Mouse (Mus musculus) stomach, embryonic 16.5 days (tissue): Measurements from ENCODE around the gene Nodal. TPM values are rescaled to one million over a fixed set of nuclear protein-coding genes. Genes with fewer than 3 reads are reported as not detected.

Source experiments
- ATAC-seq: fragments of 200-750 bp; cut with Nextera tagmentation; 2 replicates; pipeline ENCODE4 v1.8.0; 2017; ENCODE audit warnings: moderate number of reproducible peaks, moderate TSS enrichment; ENCODE audit not compliant: insufficient read depth, low FRiP score
- H3K27ac ChIP-seq: fragments of 300-500 bp; sonication (generic); 2 replicates; pipeline ENCODE4 v1.5.1; 2014; ENCODE audit warnings: low read length
- H3K27me3 ChIP-seq: fragments of 300-500 bp; sonication (generic); 2 replicates; pipeline ENCODE4 v1.6.1; 2014; ENCODE audit warnings: low read length, control low read depth, mixed read lengths; ENCODE audit not compliant: control insufficient read depth, insufficient read depth
- H3K36me3 ChIP-seq: fragments of 300-500 bp; sonication (generic); 2 replicates; pipeline ENCODE4 v1.6.1; 2014; ENCODE audit warnings: low read length; ENCODE audit not compliant: control insufficient read depth, insufficient read depth
- H3K4me1 ChIP-seq: fragments of 300-500 bp; sonication (generic); 2 replicates; pipeline ENCODE4 v1.6.1; 2014; ENCODE audit warnings: low read length, control low read depth, mixed read lengths; ENCODE audit not compliant: control insufficient read depth, insufficient read depth
- H3K4me2 ChIP-seq: fragments of 300-500 bp; sonication (generic); 2 replicates; pipeline ENCODE4 v1.6.1; 2014; ENCODE audit warnings: low read depth, low read length, mixed read lengths
- H3K4me3 ChIP-seq: fragments of 300-500 bp; sonication (generic); replicated peaks from 2 replicates; pipeline ENCODE4 v1.5.1; 2014; ENCODE audit warnings: mild to moderate bottlenecking, low read length
- H3K9ac ChIP-seq: fragments of 300-500 bp; sonication (generic); 2 replicates; pipeline ENCODE4 v1.6.1; 2014; ENCODE audit warnings: low read length
- H3K9me3 ChIP-seq: fragments of 300-500 bp; sonication (generic); replicated peaks from 2 replicates; pipeline ENCODE4 v1.6.1; 2016; ENCODE audit warnings: low read length, control low read depth; ENCODE audit not compliant: control insufficient read depth
- WGBS: fragments of 180-500 bp; shearing (Covaris S2); extraction: QIAGEN DNeasy Blood & Tissue Kit; methylation state at CpG from one replicate; pipeline ENCODE4 v1.1.7; 2014; 5-methylcytosine and 5-hydroxymethylcytosine counted together
- polyA plus RNA-seq: library from polyadenylated mRNA; unstranded; fragments of >200 nt; fragmentation: Nextera tagmentation; extraction: Ambion mirVana; gene quantifications from 2 replicates; pipeline ENCODE4 v1.2.1, GENCODE M21; 2015

Gene Nodal
- polyA plus RNA-seq, 1 experiment from 2014 or later: 0.21 TPM

DNA sequence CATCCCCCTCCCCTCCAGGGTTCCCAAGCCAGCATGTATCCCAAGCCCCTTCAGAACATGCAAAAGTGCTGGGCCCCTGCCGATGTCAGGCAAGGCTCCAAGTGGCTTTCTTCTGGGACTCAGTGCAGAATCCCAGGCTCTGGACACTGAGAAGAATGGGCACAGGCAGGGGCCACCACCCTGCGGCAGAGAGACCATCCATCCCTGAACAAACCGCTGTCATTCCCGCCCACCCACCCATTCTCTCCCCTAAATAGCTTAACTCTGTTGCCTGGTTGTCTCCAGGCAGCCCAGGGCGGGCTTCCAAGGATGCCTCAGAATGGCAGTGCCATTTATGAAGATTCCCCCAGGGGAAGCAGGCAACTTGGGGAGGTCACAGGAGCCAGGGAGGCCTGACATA lies 28.8 kb upstream of the Nodal start:
- H3K36me3 ChIP-seq: no peaks in the 10 kb centered on the region
- WGBS: 61% methylated on average over 5 of the region's 5 CpGs
- H3K4me2 ChIP-seq: no peak overlapping the region
- no peak overlapping the region for H3K27ac ChIP-seq
- peaks cover 6% of the 10 kb centered on the region for H3K4me1 ChIP-seq
- ATAC-seq: no peak
- H3K27me3 ChIP-seq: no peaks in the 10 kb centered on the region
- no peaks in the 10 kb centered on the region for H3K9me3 ChIP-seq
- H3K4me3 ChIP-seq: no peak overlapping the region
- H3K9ac ChIP-seq: no peak overlapping the region

DNA sequence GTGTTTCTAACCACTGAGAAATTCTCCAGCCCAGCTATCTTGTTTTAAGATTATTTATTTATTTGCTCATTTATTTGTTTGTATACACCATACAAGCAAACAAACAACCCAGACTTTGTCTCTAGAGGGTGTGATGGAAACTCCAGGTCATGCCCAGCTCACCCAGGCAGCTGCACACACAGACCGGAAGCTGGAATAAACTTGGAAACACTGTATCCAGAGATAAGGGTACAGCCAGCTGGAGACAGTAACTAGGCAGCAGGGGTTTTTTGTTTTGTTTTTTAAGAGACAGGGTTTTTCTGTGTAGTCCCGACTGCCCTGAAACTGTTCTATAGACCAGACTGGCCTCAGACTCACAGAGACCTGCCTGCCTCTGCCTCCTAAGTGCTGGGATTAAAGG lies 27.6 kb upstream of the Nodal start:
- no peak for ATAC-seq
- 67% methylated on average over 2 of the region's 2 CpGs for WGBS
- Histone ChIP-seq H3K9me3 (no peaks in the 10 kb centered on the region), H3K4me3 (no peak overlapping the region), H3K4me2 (no peak overlapping the region), H3K36me3 (no peaks in the 10 kb centered on the region), H3K4me1 (peaks cover 4% of the 10 kb centered on the region; the same call in 1 of the 2 replicates), H3K27ac (no peak overlapping the region), H3K9ac (no peak overlapping the region), H3K27me3 (no peaks in the 10 kb centered on the region)

DNA sequence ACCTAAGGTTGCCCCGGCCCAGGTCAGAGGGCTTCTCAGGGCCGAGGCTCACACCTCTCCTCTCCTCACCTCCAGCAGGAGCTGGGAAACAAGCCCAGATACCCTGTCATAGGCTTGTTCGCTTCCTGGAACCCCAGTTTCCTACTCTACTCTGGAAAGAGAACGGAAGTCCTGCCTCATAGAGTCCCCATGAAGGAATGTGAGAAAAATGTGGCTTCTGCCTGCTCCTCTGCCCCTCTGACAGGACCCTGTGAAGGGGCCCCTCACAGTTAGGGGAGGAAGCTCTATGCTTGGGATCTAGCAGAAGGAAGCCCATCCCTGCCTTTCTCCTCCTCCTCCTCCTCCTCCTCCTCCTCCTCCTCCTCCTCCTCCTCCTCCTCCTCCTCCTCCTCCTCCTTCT lies 25.2 kb upstream of the Nodal start:
- Histone ChIP-seq H3K27me3 (no peaks in the 10 kb centered on the region), H3K27ac (no peak overlapping the region), H3K4me1 (peaks cover 4% of the 10 kb centered on the region; the same call in 1 of the 2 replicates), H3K9me3 (no peaks in the 10 kb centered on the region), H3K4me3 (no peak overlapping the region), H3K4me2 (no peak overlapping the region), H3K9ac (no peak overlapping the region), H3K36me3 (no peaks in the 10 kb centered on the region)
- ATAC-seq: no peak
- 27% methylated on average over 4 of the region's 4 CpGs for WGBS

DNA sequence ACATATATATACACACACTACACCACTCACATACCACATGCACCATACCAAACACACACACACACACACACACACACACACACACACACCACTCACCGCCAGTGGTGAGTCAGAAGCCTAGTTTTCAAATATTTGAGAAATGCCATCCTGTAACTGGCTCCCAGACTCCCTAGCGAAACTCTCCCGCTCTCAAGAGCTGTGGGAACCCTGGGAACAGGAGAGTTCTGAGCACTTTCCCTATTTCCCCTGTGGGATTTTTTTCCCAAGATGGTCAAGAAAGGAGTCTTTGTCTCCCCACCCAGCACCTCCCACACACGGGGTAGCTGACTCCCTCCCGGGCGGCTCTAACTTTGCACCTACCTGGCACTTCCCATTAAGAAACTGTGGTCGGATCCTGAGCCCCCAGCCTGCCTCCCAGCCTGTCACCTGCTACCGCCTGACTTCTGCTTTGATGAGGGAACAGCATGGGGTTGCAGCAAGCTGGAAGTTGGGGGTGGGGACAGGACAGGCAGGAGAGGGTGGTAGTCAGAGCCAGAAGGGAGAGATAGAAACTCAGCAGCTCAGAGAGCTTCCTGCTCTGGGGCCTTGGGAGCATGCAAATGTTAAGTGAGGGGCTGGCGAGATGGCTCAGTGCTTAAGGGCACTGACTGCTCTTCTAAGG lies 23.2 kb upstream of the Nodal start:
- peaks cover 4% of the 10 kb centered on the region; the same call in 1 of the 2 replicates for H3K4me1 ChIP-seq
- no peaks in the 10 kb centered on the region for H3K9me3 ChIP-seq
- H3K4me2 ChIP-seq: peak overlapping the region; percentile 26; the same call in 1 of the 2 replicates
- ATAC-seq: peak; percentile 55
- H3K9ac ChIP-seq: peak overlapping the region; percentile 60; the same call in 1 of the 2 replicates
- no peaks in the 10 kb centered on the region for H3K27me3 ChIP-seq
- no peak overlapping the region for H3K4me3 ChIP-seq
- no peaks in the 10 kb centered on the region for H3K36me3 ChIP-seq
- H3K27ac ChIP-seq: peak overlapping the region; percentile 40
- WGBS: 15% methylated on average over 9 of the region's 9 CpGs

DNA sequence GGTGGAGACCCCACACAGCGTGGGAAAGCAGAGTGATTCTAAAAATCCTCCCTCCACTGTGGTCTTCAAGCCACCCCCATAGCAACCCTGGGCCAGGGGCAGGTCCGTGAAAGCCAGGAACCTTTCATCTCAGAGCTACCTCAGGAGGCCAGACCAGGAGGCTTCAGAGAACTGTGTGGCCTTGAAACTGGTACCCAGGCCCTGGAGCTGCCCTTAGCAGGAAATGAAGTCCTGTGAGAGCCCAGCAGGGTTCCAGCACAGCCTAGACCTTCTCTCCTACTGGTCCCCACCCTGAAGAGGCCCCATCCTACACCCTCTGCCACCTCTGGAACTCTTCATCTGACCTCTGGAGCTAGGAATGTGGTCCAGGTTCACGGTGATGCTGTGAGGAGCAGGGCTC lies 19.6 kb upstream of the Nodal start:
- Histone ChIP-seq H3K9me3 (no peaks in the 10 kb centered on the region), H3K4me2 (no peak overlapping the region), H3K4me1 (no peaks in the 10 kb centered on the region), H3K27me3 (no peaks in the 10 kb centered on the region), H3K4me3 (no peak overlapping the region), H3K36me3 (no peaks in the 10 kb centered on the region), H3K27ac (no peak overlapping the region), H3K9ac (no peak overlapping the region)
- ATAC-seq: no peak
- 49% methylated on average over 3 of the region's 3 CpGs for WGBS

DNA sequence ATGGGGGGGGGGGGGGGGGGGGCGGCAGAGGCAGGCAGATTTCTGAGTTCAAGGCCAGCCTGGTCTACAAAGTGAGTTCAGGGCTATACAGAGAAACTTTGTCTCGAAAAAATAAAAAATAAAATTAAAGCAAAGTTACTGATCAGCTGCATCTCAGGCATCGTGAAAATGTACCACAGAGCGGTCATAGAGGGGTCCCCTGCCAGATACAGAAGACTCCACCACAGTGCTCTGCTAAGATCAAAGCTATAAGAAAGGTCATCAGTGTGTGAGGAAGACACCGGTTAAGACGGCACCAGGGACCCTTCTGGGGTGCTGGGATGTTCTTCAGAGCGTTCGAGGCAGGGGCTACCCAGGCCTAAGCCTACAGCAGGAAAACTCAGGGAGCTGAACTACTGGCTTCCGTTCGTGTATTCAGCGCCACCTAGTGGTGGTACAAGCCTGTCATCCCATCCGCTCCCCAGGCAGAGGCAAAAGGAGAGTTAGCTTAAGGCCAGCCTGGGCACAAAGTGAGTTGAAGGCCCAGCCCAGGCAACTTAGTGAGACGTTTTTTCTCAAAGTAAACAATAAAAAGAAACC lies 18.5 kb upstream of the Nodal start:
- H3K27ac ChIP-seq: no peak overlapping the region
- no peaks in the 10 kb centered on the region for H3K9me3 ChIP-seq
- H3K4me2 ChIP-seq: no peak overlapping the region
- WGBS: 24% methylated on average over 13 of the region's 13 CpGs
- no peaks in the 10 kb centered on the region for H3K4me1 ChIP-seq
- ATAC-seq: peak; percentile 71
- no peaks in the 10 kb centered on the region for H3K36me3 ChIP-seq
- H3K27me3 ChIP-seq: no peaks in the 10 kb centered on the region
- H3K4me3 ChIP-seq: no peak overlapping the region
- H3K9ac ChIP-seq: 0 out of 2 replicates have a peak overlapping the region, but pooled peaks have one; percentile 54

DNA sequence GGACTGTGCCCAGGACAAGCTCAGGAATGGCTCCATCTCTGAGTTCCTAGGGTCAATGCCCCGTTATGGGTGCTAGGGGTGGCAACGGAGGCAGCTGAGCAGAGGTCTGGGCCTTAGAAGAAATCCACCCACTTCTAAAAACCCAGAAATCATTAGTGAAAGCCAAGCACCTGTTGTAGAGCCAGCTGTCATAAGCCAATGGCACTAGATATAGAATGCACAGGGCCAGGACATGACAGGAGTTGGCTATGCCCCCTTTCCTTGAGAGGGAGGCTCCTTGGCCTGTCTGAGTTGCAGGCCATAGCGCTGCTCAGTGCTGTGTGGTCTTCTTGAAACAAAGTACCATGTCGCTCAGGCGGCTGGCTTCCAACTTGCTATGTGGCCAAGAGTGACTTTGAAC lies 17.4 kb upstream of the Nodal start:
- no peak overlapping the region for H3K4me2 ChIP-seq
- ATAC-seq: no peak
- no peaks in the 10 kb centered on the region for H3K9me3 ChIP-seq
- no peak overlapping the region for H3K4me3 ChIP-seq
- no peaks in the 10 kb centered on the region for H3K36me3 ChIP-seq
- no peak overlapping the region for H3K9ac ChIP-seq
- 85% methylated on average over 5 of the region's 5 CpGs for WGBS
- H3K27me3 ChIP-seq: no peaks in the 10 kb centered on the region
- no peaks in the 10 kb centered on the region for H3K4me1 ChIP-seq
- no peak overlapping the region for H3K27ac ChIP-seq

DNA sequence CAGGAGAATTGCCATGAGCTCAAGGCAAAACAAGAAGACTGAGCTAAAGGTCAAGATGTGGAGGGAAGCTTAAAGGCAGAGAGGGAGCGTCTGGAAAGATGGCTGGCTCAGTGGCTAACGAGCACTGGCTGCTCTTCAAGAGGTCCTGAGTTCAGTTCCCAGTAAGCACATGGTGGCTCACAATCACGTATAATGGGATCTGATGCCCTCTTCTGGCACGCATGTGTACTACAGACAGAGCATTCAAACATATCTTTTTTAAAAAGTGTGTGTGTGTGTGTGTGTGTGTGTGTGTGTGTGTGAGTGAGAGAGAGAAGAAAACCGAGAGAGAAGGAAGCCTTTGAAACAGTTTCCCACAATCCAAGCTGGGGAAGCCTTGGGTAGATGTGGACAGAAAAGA lies 15.3 kb upstream of the Nodal start:
- Histone ChIP-seq H3K4me3 (no peak overlapping the region), H3K9me3 (no peaks in the 10 kb centered on the region), H3K36me3 (no peaks in the 10 kb centered on the region), H3K27me3 (0 out of 2 replicates have a peak, but pooled peaks cover 3% of the 10 kb centered on the region), H3K9ac (no peak overlapping the region), H3K4me2 (no peak overlapping the region), H3K27ac (no peak overlapping the region), H3K4me1 (no peaks in the 10 kb centered on the region)
- 75% methylated on average over 5 of the region's 5 CpGs for WGBS
- ATAC-seq: no peak

DNA sequence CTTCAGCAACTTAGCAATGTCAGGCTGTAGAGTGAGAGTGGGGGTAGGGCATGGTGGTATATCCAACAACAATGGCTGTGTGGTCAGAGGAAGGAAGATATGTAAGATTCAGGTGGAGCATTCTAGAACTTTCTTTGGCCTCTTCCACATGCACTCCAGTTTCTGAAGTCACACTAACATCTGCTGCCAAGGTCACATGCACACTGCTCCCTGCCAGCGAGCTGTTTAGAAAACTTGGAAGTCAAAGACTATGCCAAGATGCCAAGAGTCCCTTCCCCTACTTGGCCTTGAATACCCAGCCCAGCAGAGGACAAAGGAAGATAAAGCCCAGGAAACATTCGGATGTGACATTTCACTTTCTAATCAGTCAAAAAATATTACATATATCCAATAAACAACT lies 14.9 kb upstream of the Nodal start:
- Histone ChIP-seq H3K27me3 (0 out of 2 replicates have a peak, but pooled peaks cover 3% of the 10 kb centered on the region), H3K4me3 (no peak overlapping the region), H3K4me2 (no peak overlapping the region), H3K9me3 (no peaks in the 10 kb centered on the region), H3K27ac (no peak overlapping the region), H3K36me3 (no peaks in the 10 kb centered on the region), H3K4me1 (no peaks in the 10 kb centered on the region), H3K9ac (no peak overlapping the region)
- ATAC-seq: no peak
- WGBS: 80% methylated on average over 2 of the region's 2 CpGs
